Mouse (Mus musculus) embryonic fibroblast, embryonic 13.5 days (primary cell): Measurements from ENCODE around the gene Cyfip2. TPM values are rescaled to one million over a fixed set of nuclear protein-coding genes. Genes with fewer than 3 reads are reported as not detected.

Experiments
- H3K27ac ChIP-seq: 2 replicates; pipeline ENCODE4 v1.5.1; 2012; ENCODE audit warnings: low read length, control low read depth, inconsistent platforms; ENCODE audit not compliant: insufficient read depth
- H3K4me1 ChIP-seq: 2 replicates; pipeline ENCODE4 v1.6.1; 2011; ENCODE audit warnings: low read length; ENCODE audit not compliant: control insufficient read depth, insufficient read depth
- H3K4me3 ChIP-seq: 2 replicates; pipeline ENCODE4 v1.5.1; 2011; ENCODE audit warnings: mild to moderate bottlenecking, control low read depth, low read length; ENCODE audit not compliant: insufficient read depth
- CTCF ChIP-seq: IDR thresholded peaks from 2 replicates; pipeline ENCODE4 v1.5.1; 2011; ENCODE audit warnings: mild to moderate bottlenecking, control low read depth, low read length, moderate library complexity, borderline replicate concordance; ENCODE audit not compliant: insufficient read depth
- POLR2A ChIP-seq: IDR thresholded peaks from 2 replicates; pipeline ENCODE4 v1.6.1; 2011; ENCODE audit warnings: low read depth, mild to moderate bottlenecking, control low read depth, low read length, moderate library complexity
- polyA plus RNA-seq: library from polyadenylated mRNA; stranded (reverse); fragments of >200 nt; gene quantifications from 2 replicates; pipeline ENCODE4 v1.2.4, GENCODE M21; 2011; ENCODE audit warnings: low read depth; ENCODE audit not compliant: missing spikeins, insufficient read length

Cyfip2 gene
- polyA plus RNA-seq, 1 experiment, result 1.0 TPM

GRCm38 (mm10) chr11:46309111-46309741 is 3.4 kb downstream of the Cyfip2 start:
- no peak for TF ChIP-seq CTCF
- no peak for TF ChIP-seq POLR2A
- no peaks in the 10 kb centered on the region for H3K4me1 ChIP-seq
- H3K4me3 ChIP-seq, result no peak overlapping the region
- no peak overlapping the region for H3K27ac ChIP-seq

GRCm38 (mm10) chr11:46308271-46308974 is 4.2 kb downstream of the Cyfip2 start:
- TF ChIP-seq CTCF (no peak), POLR2A (no peak)
- no peaks in the 10 kb centered on the region for H3K4me1 ChIP-seq
- H3K4me3 ChIP-seq, result no peak overlapping the region
- no peak overlapping the region for H3K27ac ChIP-seq

- no peak overlapping the region for H3K4me3 ChIP-seq
- no peaks in the 10 kb centered on the region for H3K4me1 ChIP-seq
- no peak overlapping the region for H3K27ac ChIP-seq
- TF ChIP-seq CTCF (no peak), POLR2A (no peak)
Measured at GRCm38 (mm10) chr11:46307768-46308167, 4.9 kb downstream of the Cyfip2 start.

GRCm38 (mm10) chr11:46306776-46307175 is 5.9 kb downstream of the Cyfip2 start:
- Histone ChIP-seq H3K4me1 (no peaks in the 10 kb centered on the region), H3K4me3 (no peak overlapping the region), H3K27ac (no peak overlapping the region)
- TF ChIP-seq CTCF (no peak), POLR2A (no peak)

GRCm38 (mm10) chr11:46305881-46306520 is 6.7 kb downstream of the Cyfip2 start:
- Histone ChIP-seq H3K4me1 (no peaks in the 10 kb centered on the region), H3K4me3 (no peak overlapping the region), H3K27ac (no peak overlapping the region)
- TF ChIP-seq POLR2A (no peak), CTCF (no peak)

GRCm38 (mm10) chr11:46304864-46305710 is 7.6 kb downstream of the Cyfip2 start:
- H3K27ac ChIP-seq, result no peak overlapping the region
- H3K4me3 ChIP-seq, result no peak overlapping the region
- no peaks in the 10 kb centered on the region for H3K4me1 ChIP-seq
- TF ChIP-seq CTCF (no peak), POLR2A (no peak)

- no peak overlapping the region for H3K4me3 ChIP-seq
- no peak overlapping the region for H3K27ac ChIP-seq
- H3K4me1 ChIP-seq, result no peaks in the 10 kb centered on the region
- TF ChIP-seq POLR2A (no peak), CTCF (no peak)
Measured at GRCm38 (mm10) chr11:46304093-46304492, 8.6 kb downstream of the Cyfip2 start.

GRCm38 (mm10) chr11:46302471-46302870 is 10.2 kb downstream of the Cyfip2 start:
- TF ChIP-seq CTCF (no peak), POLR2A (no peak)
- Histone ChIP-seq H3K4me1 (no peaks in the 10 kb centered on the region), H3K27ac (no peak overlapping the region), H3K4me3 (no peak overlapping the region)

GRCm38 (mm10) chr11:46301579-46302248 is 10.9 kb downstream of the Cyfip2 start:
- H3K4me1 ChIP-seq, result no peaks in the 10 kb centered on the region
- no peak overlapping the region for H3K27ac ChIP-seq
- no peak overlapping the region for H3K4me3 ChIP-seq
- no peak for TF ChIP-seq POLR2A
- TF ChIP-seq CTCF, result no peak
